Comparison of ENCODE assay signal across 10 mouse cellular contexts in the genomic region with DNA sequence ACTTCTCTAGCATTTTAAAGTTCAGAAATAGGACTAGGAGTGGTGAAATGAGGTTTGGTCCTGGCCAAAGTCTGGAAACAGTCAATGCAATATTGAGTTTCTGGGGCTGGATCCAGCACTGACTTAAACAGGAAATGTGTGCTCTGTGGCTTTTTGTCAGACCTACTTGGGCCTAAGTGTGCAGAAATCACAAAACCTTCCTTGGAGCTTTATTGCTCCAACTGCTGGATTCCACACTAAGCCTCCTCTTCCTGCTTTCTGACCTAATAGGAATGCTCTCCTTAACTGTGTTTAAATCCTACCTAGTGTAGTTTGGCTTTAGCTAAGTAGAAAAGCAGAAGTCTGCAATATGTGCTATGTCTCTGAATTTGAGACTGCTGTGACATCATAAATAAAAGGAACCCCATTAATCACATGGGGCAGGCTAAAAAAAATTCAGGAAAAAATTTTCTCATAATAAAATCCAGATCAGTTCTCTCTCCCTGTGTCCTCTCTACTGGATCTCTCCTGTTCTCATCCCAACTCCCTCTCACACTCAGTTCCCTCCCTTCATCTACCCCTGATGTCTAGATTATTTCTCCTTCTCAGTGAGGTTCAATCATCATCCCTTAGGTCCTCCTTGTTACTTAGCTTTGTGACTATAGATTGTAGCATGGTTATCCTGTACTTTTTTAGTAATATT.
DNase-seq lines count a peak whose midpoint lies in the region; TF ChIP-seq lines count a peak whose summit lies in the region.
"Had no signal": no experiment of that assay in that cellular context is flagged by ENCODE, and none has a peak within 500 bp of the region (broad histone marks: within the 10 kb centered on the region; RNA-seq: fewer than 3 reads in every experiment).

No protein-coding gene starts in this region.

- intact Hi-C loops in gastrocnemius, postnatal 14 days (cut with DNase I; ENCODE audit: low total_unique reads), result no loop called here
- intact Hi-C loops in left cerebral cortex, adult 2 months (cut with DNase I), result no loop called here

- DNase-seq in gastrocnemius, adult 18-20 months (ENCODE audit: low spot score), result peak; percentile 39
- no peak for DNase-seq in gastrocnemius, postnatal 10 days
- DNase-seq in 3T3-L1 (ENCODE audit: low read depth, low spot score), result peak; percentile 83
- DNase-seq in gastrocnemius, postnatal 14 days, result peak; percentile 9
- DNase-seq in limb, embryonic 10.5 days (ENCODE audit: low spot score), result no peak
- no peak for DNase-seq in hindbrain, embryonic 10.5 days (ENCODE audit: low spot score)
- DNase-seq in adrenal gland, adult (ENCODE audit: inconsistent age in 2 of 2, low spot score in 1 of 2), result no peak
- DNase-seq in left cerebral cortex, adult 2 months (ENCODE audit: extremely low spot score in 1 of 2, low spot score in 2 of 2), result no peak

- H3K4me3 ChIP-seq in limb, embryonic 10.5 days, result no peak overlapping the region
- H3K4me3 ChIP-seq in hindbrain, embryonic 10.5 days, result no peak overlapping the region
- no peak overlapping the region for H3K4me3 ChIP-seq in left cerebral cortex, adult 2 months
- H3K4me3 ChIP-seq: hindbrain, embryonic 13.5 days; liver, embryonic 15.5 days had no signal

- H3K36me3 ChIP-seq in limb, embryonic 10.5 days, result no peaks in the 10 kb centered on the region
- H3K36me3 ChIP-seq in hindbrain, embryonic 10.5 days, result no peaks in the 10 kb centered on the region
- H3K36me3 ChIP-seq: hindbrain, embryonic 13.5 days; liver, embryonic 15.5 days had no signal

- H3K9me3 ChIP-seq in limb, embryonic 10.5 days (replicated peaks), result no peaks in the 10 kb centered on the region
- no peaks in the 10 kb centered on the region for H3K9me3 ChIP-seq in hindbrain, embryonic 10.5 days
- H3K9me3 ChIP-seq: hindbrain, embryonic 13.5 days; liver, embryonic 15.5 days had no signal

- TF ChIP-seq CTCF in left cerebral cortex, adult 2 months (IDR thresholded peaks at IDR 0.05), result no peak

- no peaks in the 10 kb centered on the region for H3K27me3 ChIP-seq in limb, embryonic 10.5 days (ENCODE audit: low read depth, poor library complexity, severe bottlenecking)
- H3K27me3 ChIP-seq in hindbrain, embryonic 10.5 days (ENCODE audit: insufficient read depth, poor library complexity, severe bottlenecking), result no peaks in the 10 kb centered on the region
- H3K27me3 ChIP-seq: hindbrain, embryonic 13.5 days; liver, embryonic 15.5 days had no signal

- 0 out of 2 replicates have a peak, but pooled peaks cover 5% of the 10 kb centered on the region for H3K4me1 ChIP-seq in limb, embryonic 10.5 days
- H3K4me1 ChIP-seq in hindbrain, embryonic 10.5 days (replicated peaks), result no peaks in the 10 kb centered on the region
- H3K4me1 ChIP-seq: hindbrain, embryonic 13.5 days; liver, embryonic 15.5 days had no signal

- H3K27ac ChIP-seq in limb, embryonic 10.5 days, result peak overlapping the region; percentile 50; the same call in 1 of the 2 replicates
- H3K27ac ChIP-seq in hindbrain, embryonic 10.5 days, result no peak overlapping the region
- no peak overlapping the region for H3K27ac ChIP-seq in left cerebral cortex, adult 2 months
- H3K27ac ChIP-seq: hindbrain, embryonic 13.5 days; liver, embryonic 15.5 days had no signal

Comparison
In these comparisons a context has a peak if more than half of its experiments do, and no peak if none do; other contexts are left out.
1. DNase-seq: peak in gastrocnemius, adult 18-20 months (single experiment), 3T3-L1 (single experiment) and gastrocnemius, postnatal 14 days (single experiment); none in gastrocnemius, postnatal 10 days (single experiment), limb, embryonic 10.5 days (single experiment), hindbrain, embryonic 10.5 days (single experiment), adrenal gland, adult (0 of 2) and left cerebral cortex, adult 2 months (0 of 2).